Mouse (Mus musculus) small intestine, adult 2 months (tissue): ENCODE results near the gene Uaca. TPM values are rescaled to one million over a fixed set of nuclear protein-coding genes. Genes with fewer than 3 reads are reported as not detected.

Experiments used
- H3K27ac ChIP-seq: fragments of 200-500 bp; 2 replicates; pipeline ENCODE4 v1.5.1; 2012; ENCODE audit warnings: low read depth, low read length, control low read depth, inconsistent platforms; ENCODE audit not compliant: insufficient read depth
- H3K27me3 ChIP-seq: fragments of 200-500 bp; 2 replicates; pipeline ENCODE4 v1.6.1; 2012; ENCODE audit warnings: mild to moderate bottlenecking, moderate library complexity, low read length, inconsistent platforms; ENCODE audit not compliant: control insufficient read depth, insufficient read depth
- H3K36me3 ChIP-seq: fragments of 200-500 bp; 2 replicates; pipeline ENCODE4 v1.6.1; 2012; ENCODE audit warnings: mild to moderate bottlenecking, low read length, control low read depth, inconsistent platforms; ENCODE audit not compliant: control insufficient read depth, insufficient read depth
- H3K4me1 ChIP-seq: fragments of 200-500 bp; 2 replicates; pipeline ENCODE4 v1.6.1; 2012; ENCODE audit warnings: low read length, inconsistent platforms, mixed read lengths; ENCODE audit not compliant: control insufficient read depth, insufficient read depth, insufficient read length
- H3K4me3 ChIP-seq: fragments of 200-500 bp; 2 replicates; pipeline ENCODE4 v1.5.1; 2012; ENCODE audit warnings: low read depth, mild to moderate bottlenecking, control low read depth, inconsistent platforms, low read length, moderate library complexity
- CTCF ChIP-seq: fragments of 200-500 bp; IDR thresholded peaks from 2 replicates; pipeline ENCODE4 v1.5.1; 2012; ENCODE audit warnings: low read depth, mild to moderate bottlenecking, control low read depth, inconsistent platforms, low read length, moderate library complexity, mixed read lengths; ENCODE audit not compliant: insufficient replicate concordance, insufficient read length; ENCODE audit errors: extremely low read depth
- POLR2A ChIP-seq: fragments of 200-500 bp; IDR thresholded peaks from 2 replicates; pipeline ENCODE4 v1.6.1; 2012; ENCODE audit warnings: low read depth, mild to moderate bottlenecking, control low read depth, inconsistent platforms, low read length, moderate library complexity
- WGBS: fragments of 180-500 bp; shearing (Covaris S2); methylation state at CpG from one replicate; pipeline ENCODE4 v1.1.7; 2018; 5-methylcytosine and 5-hydroxymethylcytosine counted together
- polyA plus RNA-seq: library from polyadenylated mRNA; depleted of rRNA; stranded (reverse); fragments of >200 nt; gene quantifications from 2 replicates; pipeline ENCODE4 v1.2.3, GENCODE M21; 2012; rRNA removed

The Uaca gene
- polyA plus RNA-seq, 1 experiment: 23.3 TPM

DNA sequence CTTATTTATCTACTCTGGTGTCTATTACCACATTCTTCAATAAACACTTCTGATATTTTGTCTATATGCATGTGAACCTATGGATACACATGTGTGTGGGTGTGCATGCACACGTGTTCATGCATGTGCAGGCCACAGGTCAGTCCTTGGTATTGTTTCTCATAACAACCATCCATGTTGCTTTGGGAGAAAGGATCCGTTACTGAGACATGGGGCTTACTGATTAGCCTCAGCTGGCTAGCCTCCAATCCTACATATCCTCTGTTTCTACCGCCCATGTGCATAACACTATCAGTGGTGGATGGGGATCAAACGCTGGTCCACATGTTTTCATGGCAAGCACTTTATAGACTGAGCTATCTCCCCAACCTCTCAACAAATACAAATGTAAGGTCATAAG, 126.9 kb downstream of the Uaca start:
- H3K36me3 ChIP-seq: no peaks in the 10 kb centered on the region
- no peak overlapping the region for H3K27ac ChIP-seq
- 54% methylated on average over 4 of the region's 4 CpGs for WGBS
- no peak overlapping the region for H3K4me3 ChIP-seq
- H3K27me3 ChIP-seq: no peaks in the 10 kb centered on the region
- TF ChIP-seq CTCF (no peak), POLR2A (no peak)
- peaks cover 5% of the 10 kb centered on the region; the same call in 1 of the 2 replicates for H3K4me1 ChIP-seq

- Histone ChIP-seq H3K36me3 (no peaks in the 10 kb centered on the region), H3K4me1 (peaks cover 5% of the 10 kb centered on the region; the same call in 1 of the 2 replicates), H3K4me3 (no peak overlapping the region), H3K27ac (no peak overlapping the region), H3K27me3 (no peaks in the 10 kb centered on the region)
- TF ChIP-seq POLR2A: no peak
- TF ChIP-seq CTCF: no peak
- WGBS: 74% methylated on average over 5 of the region's 5 CpGs
Measured at GRCm38 (mm10) chr9:60921831-60922230, 127.5 kb downstream of the Uaca start.

DNA sequence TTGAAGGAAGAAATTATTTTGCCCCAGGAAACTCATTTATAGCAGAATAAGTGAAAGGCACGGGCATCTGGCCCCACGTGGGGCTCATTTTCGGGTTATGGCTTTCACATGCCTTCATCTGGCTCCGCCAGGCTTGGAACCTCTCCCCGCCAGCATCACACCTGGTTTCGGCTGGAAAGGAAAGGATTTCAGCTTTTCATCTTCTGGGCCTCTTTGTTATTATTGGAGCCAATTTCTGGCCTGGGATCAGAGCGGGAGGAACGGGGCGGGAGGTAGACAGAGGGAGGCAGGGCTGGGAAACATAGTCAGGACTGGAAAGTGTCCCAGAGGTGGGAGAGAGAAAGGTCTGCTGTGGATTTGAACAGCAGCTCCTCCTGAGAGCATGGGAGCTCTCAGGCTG, 132.0 kb downstream of the Uaca start:
- no peak for TF ChIP-seq CTCF
- TF ChIP-seq POLR2A: no peak
- no peak overlapping the region for H3K27ac ChIP-seq
- 67% methylated on average over 9 of the region's 9 CpGs for WGBS

DNA sequence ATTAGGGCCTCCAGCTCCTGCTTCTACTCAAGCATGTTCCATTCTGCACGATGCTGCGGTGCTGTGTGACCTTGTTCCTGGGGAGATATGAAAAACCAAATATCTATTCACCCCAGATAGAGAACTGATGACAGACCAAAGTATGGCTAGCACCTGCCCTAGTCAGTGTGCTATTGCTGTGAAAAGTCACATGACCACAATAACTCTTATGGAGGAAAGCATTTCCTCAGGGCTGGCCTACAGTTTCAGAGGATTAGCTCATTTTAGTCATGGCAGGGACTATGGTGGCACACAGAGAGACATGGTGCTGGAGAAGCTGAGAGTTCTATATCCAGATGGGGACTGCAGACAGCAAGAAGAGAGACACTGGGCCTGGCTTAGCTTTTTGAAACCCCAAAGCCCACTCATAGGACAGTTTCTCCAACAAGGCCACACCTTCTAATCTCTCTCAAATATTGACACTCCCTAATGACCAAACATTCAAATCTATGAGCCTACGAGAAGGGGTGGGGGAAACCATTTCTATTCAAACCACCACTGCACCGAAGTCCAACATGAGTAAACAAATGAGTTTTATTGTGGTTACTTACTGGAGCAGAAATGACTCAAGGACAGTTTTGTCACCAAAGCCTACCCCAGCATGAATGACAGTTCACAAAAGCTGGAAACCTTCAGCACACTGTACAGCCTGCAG, 135.1 kb downstream of the Uaca start:
- Histone ChIP-seq H3K27me3 (no peaks in the 10 kb centered on the region), H3K4me1 (no peaks in the 10 kb centered on the region), H3K36me3 (no peaks in the 10 kb centered on the region), H3K4me3 (no peak overlapping the region), H3K27ac (no peak overlapping the region)
- no peak for TF ChIP-seq CTCF
- TF ChIP-seq POLR2A: no peak
- WGBS: 28% methylated on average over 4 of the region's 4 CpGs

More for the DNA sequence above, 132.0 kb downstream of the Uaca start:
- peaks cover 1% of the 10 kb centered on the region; the same call in 1 of the 2 replicates for H3K4me1 ChIP-seq
- H3K27me3 ChIP-seq: no peaks in the 10 kb centered on the region
- H3K36me3 ChIP-seq: no peaks in the 10 kb centered on the region
- no peak overlapping the region for H3K4me3 ChIP-seq

Other genes starting within 250 kb of the Uaca start
- gene Lrrc49, start 106.4 kb upstream of the Uaca start, polyA plus RNA-seq: 1.1 and 1.2 TPM in 2 replicates
- 0.39 and 0.84 TPM in 2 replicates for gene Larp6, start 81.6 kb upstream of the Uaca start, polyA plus RNA-seq